Mouse (Mus musculus): ENCODE data around the gene Rab13. TPM values are rescaled to one million over a fixed set of nuclear protein-coding genes. Genes with fewer than 3 reads are reported as not detected.

Gene Rab13
- polyA plus RNA-seq, 1 experiment, result 2.6 TPM

GRCm38 (mm10) chr3:90222941-90223340 is 9.4 kb downstream of the Rab13 start:
- no peak for DNase-seq (ENCODE audit: low read depth in 1 of 2, low spot score in 2 of 2)
- H3K36me3 ChIP-seq (ENCODE audit: control insufficient read depth, insufficient read depth, low read length), result no peaks in the 10 kb centered on the region
- peaks cover 3% of the 10 kb centered on the region; the same call in 1 of the 2 replicates for H3K27me3 ChIP-seq (ENCODE audit: control insufficient read depth, insufficient read depth, low read length)
- no peak overlapping the region for H3K27ac ChIP-seq (ENCODE audit: insufficient read depth, low read length)
- H3K4me3 ChIP-seq (ENCODE audit: extremely low read depth, insufficient read depth, insufficient read length), result no peak overlapping the region
- 56% methylated on average over 3 of the region's 3 CpGs for WGBS
- TF ChIP-seq CTCF (IDR thresholded peaks at IDR 0.05; ENCODE audit: extremely low read depth, insufficient read depth, insufficient read length, insufficient replicate concordance) (no peak), POLR2A (IDR thresholded peaks at IDR 0.05; ENCODE audit: low read depth, low read length) (no peak)
- H3K4me1 ChIP-seq (ENCODE audit: control insufficient read depth, insufficient read depth, insufficient read length), result peaks cover 3% of the 10 kb centered on the region

GRCm38 (mm10) chr3:90224331-90224730 is 10.8 kb downstream of the Rab13 start:
- no peak for DNase-seq (ENCODE audit: low read depth in 1 of 2, low spot score in 2 of 2)
- Histone ChIP-seq H3K27ac (ENCODE audit: insufficient read depth, low read length) (no peak overlapping the region), H3K4me3 (ENCODE audit: extremely low read depth, insufficient read depth, insufficient read length) (no peak overlapping the region), H3K27me3 (ENCODE audit: control insufficient read depth, insufficient read depth, low read length) (peaks cover 3% of the 10 kb centered on the region; the same call in 1 of the 2 replicates), H3K4me1 (ENCODE audit: control insufficient read depth, insufficient read depth, insufficient read length) (peaks cover 3% of the 10 kb centered on the region), H3K36me3 (ENCODE audit: control insufficient read depth, insufficient read depth, low read length) (no peaks in the 10 kb centered on the region)
- TF ChIP-seq CTCF (IDR thresholded peaks at IDR 0.05; ENCODE audit: extremely low read depth, insufficient read depth, insufficient read length, insufficient replicate concordance) (no peak), POLR2A (IDR thresholded peaks at IDR 0.05; ENCODE audit: low read depth, low read length) (no peak)
- 83% methylated on average over 10 of the region's 10 CpGs for WGBS

- H3K27me3 ChIP-seq (ENCODE audit: control insufficient read depth, insufficient read depth, low read length), result no peaks in the 10 kb centered on the region
- peaks cover 17% of the 10 kb centered on the region for H3K36me3 ChIP-seq (ENCODE audit: control insufficient read depth, insufficient read depth, low read length)
- H3K4me3 ChIP-seq (ENCODE audit: extremely low read depth, insufficient read depth, insufficient read length), result peak overlapping the region; percentile 88
- H3K27ac ChIP-seq (ENCODE audit: insufficient read depth, low read length), result peak overlapping the region; percentile 92
- no peak for DNase-seq (ENCODE audit: low read depth in 1 of 2, low spot score in 2 of 2)
- 6% methylated on average over 8 of the region's 8 CpGs for WGBS
- TF ChIP-seq CTCF (IDR thresholded peaks at IDR 0.05; ENCODE audit: extremely low read depth, insufficient read depth, insufficient read length, insufficient replicate concordance) (no peak), POLR2A (IDR thresholded peaks at IDR 0.05; ENCODE audit: low read depth, low read length) (no peak)
- peaks cover 4% of the 10 kb centered on the region; the same call in 1 of the 2 replicates for H3K4me1 ChIP-seq (ENCODE audit: control insufficient read depth, insufficient read depth, insufficient read length)
These were observed 17.6 kb downstream of the Rab13 start for GRCm38 (mm10) chr3:90231075-90231474.

GRCm38 (mm10) chr3:90231507-90232333 is 18.2 kb downstream of the Rab13 start, which contains the start of gene Jtb:
Gene Jtb (plus strand): TSS chr3:90231597.
- Histone ChIP-seq H3K4me1 (ENCODE audit: control insufficient read depth, insufficient read depth, insufficient read length) (peaks cover 4% of the 10 kb centered on the region; the same call in 1 of the 2 replicates), H3K36me3 (ENCODE audit: control insufficient read depth, insufficient read depth, low read length) (peaks cover 19% of the 10 kb centered on the region), H3K27me3 (ENCODE audit: control insufficient read depth, insufficient read depth, low read length) (no peaks in the 10 kb centered on the region), H3K4me3 (ENCODE audit: extremely low read depth, insufficient read depth, insufficient read length) (peak within 1 kb of the TSS; percentile 88), H3K27ac (ENCODE audit: insufficient read depth, low read length) (peak within 1 kb of the TSS; percentile 92)
- TF ChIP-seq CTCF (IDR thresholded peaks at IDR 0.05; ENCODE audit: extremely low read depth, insufficient read depth, insufficient read length, insufficient replicate concordance) (no peak), POLR2A (IDR thresholded peaks at IDR 0.05; ENCODE audit: low read depth, low read length) (peak; percentile 84)
- WGBS, result under 1% methylated on average over 61 of the region's 61 CpGs
- peak; percentile 86 to 93 for DNase-seq (ENCODE audit: low read depth in 1 of 2, low spot score in 2 of 2)

GRCm38 (mm10) chr3:90241251-90241650 is 27.8 kb downstream of the Rab13 start:
- Histone ChIP-seq H3K27ac (ENCODE audit: insufficient read depth, low read length) (no peak overlapping the region), H3K4me1 (ENCODE audit: control insufficient read depth, insufficient read depth, insufficient read length) (peaks cover 4% of the 10 kb centered on the region), H3K4me3 (ENCODE audit: extremely low read depth, insufficient read depth, insufficient read length) (no peak overlapping the region), H3K36me3 (ENCODE audit: control insufficient read depth, insufficient read depth, low read length) (peaks cover 3% of the 10 kb centered on the region; the same call in 1 of the 2 replicates), H3K27me3 (ENCODE audit: control insufficient read depth, insufficient read depth, low read length) (no peaks in the 10 kb centered on the region)
- no peak for TF ChIP-seq CTCF (IDR thresholded peaks at IDR 0.05; ENCODE audit: extremely low read depth, insufficient read depth, insufficient read length, insufficient replicate concordance)
- TF ChIP-seq POLR2A (IDR thresholded peaks at IDR 0.05; ENCODE audit: low read depth, low read length), result no peak
- DNase-seq (ENCODE audit: low read depth in 1 of 2, low spot score in 2 of 2), result no peak
- WGBS, result 41% methylated on average over 2 of the region's 2 CpGs

GRCm38 (mm10) chr3:90241669-90242358 is 28.3 kb downstream of the Rab13 start:
- H3K27ac ChIP-seq (ENCODE audit: insufficient read depth, low read length), result no peak overlapping the region
- H3K4me1 ChIP-seq (ENCODE audit: control insufficient read depth, insufficient read depth, insufficient read length), result peaks cover 4% of the 10 kb centered on the region
- H3K27me3 ChIP-seq (ENCODE audit: control insufficient read depth, insufficient read depth, low read length), result no peaks in the 10 kb centered on the region
- WGBS, result 73% methylated on average over 10 of the region's 10 CpGs
- H3K36me3 ChIP-seq (ENCODE audit: control insufficient read depth, insufficient read depth, low read length), result no peaks in the 10 kb centered on the region
- TF ChIP-seq CTCF (IDR thresholded peaks at IDR 0.05; ENCODE audit: extremely low read depth, insufficient read depth, insufficient read length, insufficient replicate concordance) (no peak), POLR2A (IDR thresholded peaks at IDR 0.05; ENCODE audit: low read depth, low read length) (no peak)
- DNase-seq (ENCODE audit: low read depth in 1 of 2, low spot score in 2 of 2), result no peak
- H3K4me3 ChIP-seq (ENCODE audit: extremely low read depth, insufficient read depth, insufficient read length), result no peak overlapping the region

All from spleen, adult 2 months (tissue).